Mouse (Mus musculus) forebrain, postnatal 0 days (tissue): ENCODE data around the gene Cdkn1b. TPM values are rescaled to one million over a fixed set of nuclear protein-coding genes. Genes with fewer than 3 reads are reported as not detected.

Experiments
- ATAC-seq: fragments of 200-750 bp; cut with Nextera tagmentation; 2 replicates; pipeline ENCODE4 v1.8.0; 2017; ENCODE audit warnings: mild to moderate bottlenecking, moderate library complexity
- DNase-seq: peaks from one replicate; pipeline ENCODE4 v3.0.0-alpha.2; 2015
- H3K27ac ChIP-seq: fragments of 300-500 bp; sonication (generic); 2 replicates; pipeline ENCODE4 v1.5.1; 2014; ENCODE audit warnings: low read depth, mild to moderate bottlenecking, antibody characterized with exemption, low read length, moderate library complexity, mixed read lengths
- H3K27me3 ChIP-seq: fragments of 300-500 bp; sonication (generic); 2 replicates; pipeline ENCODE4 v1.6.1; 2014; ENCODE audit warnings: mild to moderate bottlenecking, low read length, mixed read lengths; ENCODE audit not compliant: insufficient read depth
- H3K36me3 ChIP-seq: fragments of 300-500 bp; sonication (generic); 2 replicates; pipeline ENCODE4 v1.6.1; 2014; ENCODE audit warnings: mild to moderate bottlenecking, moderate library complexity; ENCODE audit not compliant: insufficient read depth
- H3K4me1 ChIP-seq: fragments of 300-500 bp; sonication (generic); 2 replicates; pipeline ENCODE4 v1.6.1; 2014; ENCODE audit warnings: antibody characterized with exemption; ENCODE audit not compliant: insufficient read depth
- H3K4me2 ChIP-seq: fragments of 300-500 bp; sonication (generic); 2 replicates; pipeline ENCODE4 v1.6.1; 2014; ENCODE audit warnings: low read depth, mild to moderate bottlenecking, moderate library complexity
- H3K4me3 ChIP-seq: fragments of 300-500 bp; sonication (generic); 2 replicates; pipeline ENCODE4 v1.5.1; 2014; ENCODE audit warnings: low read depth, low read length, mixed read lengths
- H3K9ac ChIP-seq: fragments of 300-500 bp; sonication (generic); 2 replicates; pipeline ENCODE4 v1.6.1; 2014; ENCODE audit warnings: mild to moderate bottlenecking
- H3K9me3 ChIP-seq: fragments of 300-500 bp; sonication (generic); 2 replicates; pipeline ENCODE4 v1.6.1; 2016; ENCODE audit warnings: low read length
- CTCF ChIP-seq: sonication (generic); IDR thresholded peaks from 2 replicates; pipeline ENCODE4 v1.5.1; 2016; ENCODE audit warnings: antibody characterized with exemption, control low read depth, low read depth
- WGBS: fragments of 180-500 bp; shearing (Covaris S2); extraction: QIAGEN DNeasy Blood & Tissue Kit; methylation state at CpG from one replicate; pipeline ENCODE4 v1.1.7; 2014; 5-methylcytosine and 5-hydroxymethylcytosine counted together
- polyA plus RNA-seq: library from polyadenylated mRNA; unstranded; fragments of >200 nt; fragmentation: Nextera tagmentation; extraction: Ambion mirVana; gene quantifications from 2 replicates; pipeline ENCODE4 v1.2.1, GENCODE M21; 2015
- total RNA-seq: library from RNA; depleted of rRNA; stranded (reverse); fragments of >200 nt; gene quantifications from 2 replicates; pipeline ENCODE4 v1.2.3, GENCODE M21; 2014

Gene Cdkn1b
- total and polyA plus RNA-seq, 2 experiments from 2014 or later: 36.0 to 89.0 TPM

DNA sequence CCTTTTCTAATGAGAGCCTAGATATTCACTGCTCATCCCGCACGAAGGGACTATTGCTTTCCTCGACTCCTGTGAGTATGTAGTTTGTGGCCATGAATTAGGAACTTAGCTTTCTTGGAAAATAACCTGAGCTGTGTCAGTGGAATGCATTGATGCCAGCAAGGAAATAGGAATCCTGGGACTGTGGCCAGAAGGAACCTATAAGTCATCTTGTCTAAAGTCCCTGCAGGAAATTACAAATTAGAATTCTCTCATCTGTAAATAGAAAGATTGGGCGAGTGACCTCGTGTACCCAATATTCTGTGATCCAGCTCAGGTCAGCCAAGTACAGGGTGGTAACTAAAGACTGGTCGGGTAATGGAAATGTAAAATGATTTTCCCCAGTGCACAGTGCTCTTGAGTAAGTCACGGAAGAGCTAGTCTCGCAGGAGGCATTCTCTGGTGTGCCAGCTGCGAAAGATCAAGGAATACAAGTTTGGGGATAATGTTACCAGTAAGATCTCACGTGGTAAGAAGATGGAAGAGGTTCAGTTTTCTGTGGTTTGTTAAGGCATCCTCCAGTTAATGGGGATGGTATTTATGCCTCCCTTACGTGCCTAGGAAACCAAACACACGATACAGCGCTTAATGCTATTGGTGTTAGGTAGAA, 23.7 kb downstream of the Cdkn1b start:
- ATAC-seq (no peak), DNase-seq (no peak)
- Histone ChIP-seq H3K4me2 (no peak overlapping the region), H3K9ac (no peak overlapping the region), H3K9me3 (no peaks in the 10 kb centered on the region), H3K4me3 (no peak overlapping the region), H3K36me3 (no peaks in the 10 kb centered on the region), H3K27ac (no peak overlapping the region), H3K27me3 (no peaks in the 10 kb centered on the region), H3K4me1 (no peaks in the 10 kb centered on the region)
- WGBS: 90% methylated on average over 13 of the region's 13 CpGs
- TF ChIP-seq CTCF: no peak

- H3K4me3 ChIP-seq: no peak overlapping the region
- DNase-seq: no peak
- peak; percentile 29; the same call in 1 of the 2 replicates for ATAC-seq
- H3K4me1 ChIP-seq: no peaks in the 10 kb centered on the region
- no peak overlapping the region for H3K4me2 ChIP-seq
- no peaks in the 10 kb centered on the region for H3K36me3 ChIP-seq
- 49% methylated on average over 6 of the region's 6 CpGs for WGBS
- H3K27ac ChIP-seq: no peak overlapping the region
- no peak for TF ChIP-seq CTCF
- no peaks in the 10 kb centered on the region for H3K27me3 ChIP-seq
- no peak overlapping the region for H3K9ac ChIP-seq
- no peaks in the 10 kb centered on the region for H3K9me3 ChIP-seq
Observed at GRCm38 (mm10) chr6:134946054-134946453, 25.9 kb downstream of the Cdkn1b start.

- WGBS: 83% methylated on average over 9 of the region's 9 CpGs
- TF ChIP-seq CTCF: no peak
- Histone ChIP-seq H3K36me3 (no peaks in the 10 kb centered on the region), H3K4me3 (no peak overlapping the region), H3K9ac (no peak overlapping the region), H3K27me3 (no peaks in the 10 kb centered on the region), H3K27ac (no peak overlapping the region), H3K4me2 (no peak overlapping the region), H3K9me3 (no peaks in the 10 kb centered on the region), H3K4me1 (no peaks in the 10 kb centered on the region)
- DNase-seq (no peak), ATAC-seq (no peak)
Observed at GRCm38 (mm10) chr6:134946858-134947257, 26.7 kb downstream of the Cdkn1b start.

GRCm38 (mm10) chr6:134947311-134948087, 27.3 kb downstream of the Cdkn1b start:
- DNase-seq (peak; percentile 80), ATAC-seq (peak; percentile 38)
- no peak overlapping the region for H3K27ac ChIP-seq
- WGBS: 47% methylated on average over 13 of the region's 13 CpGs
- H3K4me3 ChIP-seq: no peak overlapping the region
- no peaks in the 10 kb centered on the region for H3K4me1 ChIP-seq
- H3K27me3 ChIP-seq: no peaks in the 10 kb centered on the region
- H3K9ac ChIP-seq: no peak overlapping the region
- peak; percentile 76 for TF ChIP-seq CTCF
- H3K4me2 ChIP-seq: no peak overlapping the region
- H3K9me3 ChIP-seq: no peaks in the 10 kb centered on the region
- no peaks in the 10 kb centered on the region for H3K36me3 ChIP-seq

DNA sequence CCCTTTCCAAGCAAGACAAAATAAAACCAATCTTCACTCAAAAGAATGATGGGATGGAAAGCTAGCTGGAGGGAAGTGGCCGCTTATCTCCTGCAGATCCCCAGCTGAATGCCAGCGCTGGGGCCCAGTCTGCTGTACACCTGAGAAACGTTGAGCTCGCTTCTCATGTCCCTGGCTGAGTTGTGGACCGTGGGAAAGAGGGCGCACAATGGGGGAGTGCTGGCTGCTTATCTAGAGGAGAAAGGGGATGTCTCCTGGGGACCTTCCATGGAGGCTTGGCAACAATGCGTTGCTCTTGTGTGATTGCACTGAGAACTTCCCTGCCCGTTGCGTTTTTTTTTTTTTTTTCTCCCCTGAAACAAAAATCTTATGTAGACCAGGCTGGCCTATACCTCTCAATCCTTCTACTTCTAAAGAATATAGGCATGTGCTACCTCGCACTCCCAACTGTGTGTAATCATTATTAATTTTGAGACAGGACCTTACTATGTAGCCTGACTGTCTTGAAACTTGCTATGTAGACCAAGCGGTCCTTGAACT, 28.4 kb downstream of the Cdkn1b start:
- DNase-seq: no peak
- H3K9ac ChIP-seq: no peak overlapping the region
- ATAC-seq: no peak
- WGBS: 77% methylated on average over 11 of the region's 11 CpGs
- no peaks in the 10 kb centered on the region for H3K9me3 ChIP-seq
- H3K4me2 ChIP-seq: no peak overlapping the region
- no peak overlapping the region for H3K4me3 ChIP-seq
- TF ChIP-seq CTCF: no peak
- no peaks in the 10 kb centered on the region for H3K36me3 ChIP-seq
- H3K4me1 ChIP-seq: no peaks in the 10 kb centered on the region
- H3K27me3 ChIP-seq: no peaks in the 10 kb centered on the region
- H3K27ac ChIP-seq: no peak overlapping the region

- 93% methylated on average over 3 of the region's 3 CpGs for WGBS
Observed at GRCm38 (mm10) chr6:134949241-134949640, 29.0 kb downstream of the Cdkn1b start.

GRCm38 (mm10) chr6:134951364-134951763, 31.2 kb downstream of the Cdkn1b start:
- WGBS: 89% methylated on average over 5 of the region's 5 CpGs
- no peaks in the 10 kb centered on the region for H3K27me3 ChIP-seq
- H3K9me3 ChIP-seq: no peaks in the 10 kb centered on the region
- no peak for ATAC-seq
- TF ChIP-seq CTCF: no peak
- H3K4me3 ChIP-seq: no peak overlapping the region
- H3K4me1 ChIP-seq: no peaks in the 10 kb centered on the region
- H3K4me2 ChIP-seq: no peak overlapping the region
- no peak for DNase-seq
- no peak overlapping the region for H3K9ac ChIP-seq
- H3K27ac ChIP-seq: no peak overlapping the region
- H3K36me3 ChIP-seq: no peaks in the 10 kb centered on the region

More at GRCm38 (mm10) chr6:134949241-134949640, 29.0 kb downstream of the Cdkn1b start:
- ATAC-seq (no peak), DNase-seq (no peak)
- Histone ChIP-seq H3K27ac (no peak overlapping the region), H3K9ac (no peak overlapping the region), H3K4me3 (no peak overlapping the region), H3K27me3 (no peaks in the 10 kb centered on the region), H3K4me2 (no peak overlapping the region), H3K9me3 (no peaks in the 10 kb centered on the region), H3K4me1 (no peaks in the 10 kb centered on the region), H3K36me3 (no peaks in the 10 kb centered on the region)
- TF ChIP-seq CTCF: no peak
